Mouse (Mus musculus) olfactory bulb, adult 2 months (tissue): ENCODE results near the gene Hddc3.

Experiments
- CTCF ChIP-seq: fragments of 200-500 bp; IDR thresholded peaks from 2 replicates; pipeline ENCODE4 v1.5.1; 2012; ENCODE audit warnings: low read depth, mild to moderate bottlenecking, low read length, moderate library complexity; ENCODE audit not compliant: insufficient read depth
- POLR2A ChIP-seq: fragments of 200-500 bp; IDR thresholded peaks from 2 replicates; pipeline ENCODE4 v1.6.1; 2012; ENCODE audit warnings: mild to moderate bottlenecking, low read depth, low read length, moderate library complexity; ENCODE audit not compliant: insufficient read depth

- TF ChIP-seq POLR2A (no peak), CTCF (no peak)
These were observed 12.6 kb upstream of the Hddc3 start for GRCm38 (mm10) chr7:80330278-80330677.
